Mouse (Mus musculus): ENCODE measurements at regions not wholly inside any gene's neighbourhood (a gene's known extent, or its start where the extent isn't known, plus 50 kb on each side); places are given as distances from the start of the nearest gene placed in this dataset.

- no peaks in the 10 kb centered on the region for H3K27me3 ChIP-seq (ENCODE audit: control insufficient read depth, insufficient read depth, low read length)
- H3K9ac ChIP-seq (ENCODE audit: low read depth, low read length), result no peak overlapping the region
- no peaks in the 10 kb centered on the region for H3K9me3 ChIP-seq (ENCODE audit: control insufficient read depth, low read length)
- H3K4me1 ChIP-seq (ENCODE audit: control insufficient read depth, insufficient read depth, low read length), result no peaks in the 10 kb centered on the region
- no peak overlapping the region for H3K4me2 ChIP-seq (replicated peaks; ENCODE audit: low read depth, low read length)
- no peak overlapping the region for H3K27ac ChIP-seq (ENCODE audit: low read depth, low read length)
- H3K4me3 ChIP-seq (ENCODE audit: low read length), result no peak overlapping the region
- ATAC-seq (ENCODE audit: low FRiP score, low TSS enrichment), result no peak
- H3K36me3 ChIP-seq (ENCODE audit: control insufficient read depth, insufficient read depth, low read length), result no peaks in the 10 kb centered on the region
These were observed 472.1 kb downstream of the Nup35 start for GRCm38 (mm10) chr2:81089121-81089520.

- Histone ChIP-seq H3K27me3 (ENCODE audit: control insufficient read depth, insufficient read depth, low read length) (no peaks in the 10 kb centered on the region), H3K4me1 (ENCODE audit: control insufficient read depth, insufficient read depth, low read length) (no peaks in the 10 kb centered on the region), H3K36me3 (ENCODE audit: control insufficient read depth, insufficient read depth, low read length) (no peaks in the 10 kb centered on the region), H3K4me3 (ENCODE audit: low read length) (no peak overlapping the region), H3K9ac (ENCODE audit: low read depth, low read length) (no peak overlapping the region), H3K27ac (ENCODE audit: low read depth, low read length) (no peak overlapping the region), H3K4me2 (replicated peaks; ENCODE audit: low read depth, low read length) (no peak overlapping the region), H3K9me3 (ENCODE audit: control insufficient read depth, low read length) (no peaks in the 10 kb centered on the region)
- no peak for ATAC-seq (ENCODE audit: low FRiP score, low TSS enrichment)
- 58% methylated on average over 3 of the region's 3 CpGs for WGBS
These were observed 488.8 kb downstream of the Nup35 start for GRCm38 (mm10) chr2:81105834-81106233.

- no peaks in the 10 kb centered on the region for H3K9me3 ChIP-seq (ENCODE audit: control insufficient read depth, low read length)
- H3K4me3 ChIP-seq (ENCODE audit: low read length), result no peak overlapping the region
- H3K36me3 ChIP-seq (ENCODE audit: control insufficient read depth, insufficient read depth, low read length), result no peaks in the 10 kb centered on the region
- H3K27me3 ChIP-seq (ENCODE audit: control insufficient read depth, insufficient read depth, low read length), result no peaks in the 10 kb centered on the region
- no peak overlapping the region for H3K27ac ChIP-seq (ENCODE audit: low read depth, low read length)
- 91% methylated on average over 2 of the region's 2 CpGs for WGBS
- H3K9ac ChIP-seq (ENCODE audit: low read depth, low read length), result no peak overlapping the region
- H3K4me1 ChIP-seq (ENCODE audit: control insufficient read depth, insufficient read depth, low read length), result no peaks in the 10 kb centered on the region
- no peak for ATAC-seq (ENCODE audit: low FRiP score, low TSS enrichment)
- no peak overlapping the region for H3K4me2 ChIP-seq (replicated peaks; ENCODE audit: low read depth, low read length)
These were observed 501.7 kb downstream of the Nup35 start for GRCm38 (mm10) chr2:81118757-81119156.

GRCm38 (mm10) chr2:81120460-81121051 lies 503.5 kb downstream of the Nup35 start:
- WGBS, result 75% methylated on average over 2 of the region's 2 CpGs

GRCm38 (mm10) chr2:81136473-81137082 lies 519.5 kb downstream of the Nup35 start:
- Histone ChIP-seq H3K27ac (ENCODE audit: low read depth, low read length) (no peak overlapping the region), H3K9ac (ENCODE audit: low read depth, low read length) (no peak overlapping the region), H3K4me3 (ENCODE audit: low read length) (no peak overlapping the region), H3K36me3 (ENCODE audit: control insufficient read depth, insufficient read depth, low read length) (no peaks in the 10 kb centered on the region), H3K4me1 (ENCODE audit: control insufficient read depth, insufficient read depth, low read length) (no peaks in the 10 kb centered on the region), H3K9me3 (ENCODE audit: control insufficient read depth, low read length) (no peaks in the 10 kb centered on the region), H3K27me3 (ENCODE audit: control insufficient read depth, insufficient read depth, low read length) (no peaks in the 10 kb centered on the region), H3K4me2 (replicated peaks; ENCODE audit: low read depth, low read length) (no peak overlapping the region)
- 90% methylated on average over 2 of the region's 2 CpGs for WGBS
- ATAC-seq (ENCODE audit: low FRiP score, low TSS enrichment), result no peak

More at GRCm38 (mm10) chr2:81120460-81121051, 503.5 kb downstream of the Nup35 start:
- Histone ChIP-seq H3K9me3 (ENCODE audit: control insufficient read depth, low read length) (no peaks in the 10 kb centered on the region), H3K4me1 (ENCODE audit: control insufficient read depth, insufficient read depth, low read length) (no peaks in the 10 kb centered on the region), H3K36me3 (ENCODE audit: control insufficient read depth, insufficient read depth, low read length) (no peaks in the 10 kb centered on the region), H3K4me3 (ENCODE audit: low read length) (no peak overlapping the region), H3K27me3 (ENCODE audit: control insufficient read depth, insufficient read depth, low read length) (no peaks in the 10 kb centered on the region), H3K9ac (ENCODE audit: low read depth, low read length) (no peak overlapping the region), H3K27ac (ENCODE audit: low read depth, low read length) (no peak overlapping the region), H3K4me2 (replicated peaks; ENCODE audit: low read depth, low read length) (no peak overlapping the region)
- no peak for ATAC-seq (ENCODE audit: low FRiP score, low TSS enrichment)

GRCm38 (mm10) chr2:81143600-81143999 lies 526.6 kb downstream of the Nup35 start:
- peak; percentile 90 for ATAC-seq (ENCODE audit: low FRiP score, low TSS enrichment)
- no peak overlapping the region for H3K9ac ChIP-seq (ENCODE audit: low read depth, low read length)
- 11% methylated on average over 4 of the region's 4 CpGs for WGBS

GRCm38 (mm10) chr2:81146458-81146857 lies 529.4 kb downstream of the Nup35 start:
- no peak overlapping the region for H3K27ac ChIP-seq (ENCODE audit: low read depth, low read length)
- no peak overlapping the region for H3K4me2 ChIP-seq (replicated peaks; ENCODE audit: low read depth, low read length)
- no peaks in the 10 kb centered on the region for H3K36me3 ChIP-seq (ENCODE audit: control insufficient read depth, insufficient read depth, low read length)
- H3K9me3 ChIP-seq (ENCODE audit: control insufficient read depth, low read length), result no peaks in the 10 kb centered on the region
- no peak for ATAC-seq (ENCODE audit: low FRiP score, low TSS enrichment)
- no peaks in the 10 kb centered on the region for H3K4me1 ChIP-seq (ENCODE audit: control insufficient read depth, insufficient read depth, low read length)
- WGBS, result 100% methylated on average over 1 of the region's 1 CpGs
- no peak overlapping the region for H3K4me3 ChIP-seq (ENCODE audit: low read length)
- H3K9ac ChIP-seq (ENCODE audit: low read depth, low read length), result no peak overlapping the region
- H3K27me3 ChIP-seq (ENCODE audit: control insufficient read depth, insufficient read depth, low read length), result no peaks in the 10 kb centered on the region

More at GRCm38 (mm10) chr2:81143600-81143999, 526.6 kb downstream of the Nup35 start:
- Histone ChIP-seq H3K4me1 (ENCODE audit: control insufficient read depth, insufficient read depth, low read length) (no peaks in the 10 kb centered on the region), H3K36me3 (ENCODE audit: control insufficient read depth, insufficient read depth, low read length) (no peaks in the 10 kb centered on the region), H3K27ac (ENCODE audit: low read depth, low read length) (no peak overlapping the region), H3K27me3 (ENCODE audit: control insufficient read depth, insufficient read depth, low read length) (no peaks in the 10 kb centered on the region), H3K4me3 (ENCODE audit: low read length) (no peak overlapping the region), H3K4me2 (replicated peaks; ENCODE audit: low read depth, low read length) (no peak overlapping the region), H3K9me3 (ENCODE audit: control insufficient read depth, low read length) (no peaks in the 10 kb centered on the region)

GRCm38 (mm10) chr2:81148112-81148511 lies 531.1 kb downstream of the Nup35 start:
- no peak for ATAC-seq (ENCODE audit: low FRiP score, low TSS enrichment)
- WGBS, result 95% methylated on average over 1 of the region's 1 CpGs
- H3K27me3 ChIP-seq (ENCODE audit: control insufficient read depth, insufficient read depth, low read length), result no peaks in the 10 kb centered on the region

GRCm38 (mm10) chr2:81182421-81182820 lies 565.4 kb downstream of the Nup35 start:
- no peak for ATAC-seq (ENCODE audit: low FRiP score, low TSS enrichment)

More at GRCm38 (mm10) chr2:81148112-81148511, 531.1 kb downstream of the Nup35 start:
- no peak overlapping the region for H3K4me3 ChIP-seq (ENCODE audit: low read length)
- no peak overlapping the region for H3K27ac ChIP-seq (ENCODE audit: low read depth, low read length)
- H3K9ac ChIP-seq (ENCODE audit: low read depth, low read length), result no peak overlapping the region
- no peaks in the 10 kb centered on the region for H3K4me1 ChIP-seq (ENCODE audit: control insufficient read depth, insufficient read depth, low read length)
- no peaks in the 10 kb centered on the region for H3K36me3 ChIP-seq (ENCODE audit: control insufficient read depth, insufficient read depth, low read length)
- H3K4me2 ChIP-seq (replicated peaks; ENCODE audit: low read depth, low read length), result no peak overlapping the region
- H3K9me3 ChIP-seq (ENCODE audit: control insufficient read depth, low read length), result no peaks in the 10 kb centered on the region

More at GRCm38 (mm10) chr2:81182421-81182820, 565.4 kb downstream of the Nup35 start:
- no peak overlapping the region for H3K9ac ChIP-seq (ENCODE audit: low read depth, low read length)
- no peaks in the 10 kb centered on the region for H3K27me3 ChIP-seq (ENCODE audit: control insufficient read depth, insufficient read depth, low read length)
- WGBS, result 92% methylated on average over 2 of the region's 2 CpGs
- no peaks in the 10 kb centered on the region for H3K36me3 ChIP-seq (ENCODE audit: control insufficient read depth, insufficient read depth, low read length)
- H3K4me2 ChIP-seq (replicated peaks; ENCODE audit: low read depth, low read length), result no peak overlapping the region
- no peaks in the 10 kb centered on the region for H3K4me1 ChIP-seq (ENCODE audit: control insufficient read depth, insufficient read depth, low read length)
- no peak overlapping the region for H3K4me3 ChIP-seq (ENCODE audit: low read length)
- no peak overlapping the region for H3K27ac ChIP-seq (ENCODE audit: low read depth, low read length)
- H3K9me3 ChIP-seq (ENCODE audit: control insufficient read depth, low read length), result no peaks in the 10 kb centered on the region
